Mouse (Mus musculus): ENCODE data around the gene Btg1.

Gene Btg1

DNA sequence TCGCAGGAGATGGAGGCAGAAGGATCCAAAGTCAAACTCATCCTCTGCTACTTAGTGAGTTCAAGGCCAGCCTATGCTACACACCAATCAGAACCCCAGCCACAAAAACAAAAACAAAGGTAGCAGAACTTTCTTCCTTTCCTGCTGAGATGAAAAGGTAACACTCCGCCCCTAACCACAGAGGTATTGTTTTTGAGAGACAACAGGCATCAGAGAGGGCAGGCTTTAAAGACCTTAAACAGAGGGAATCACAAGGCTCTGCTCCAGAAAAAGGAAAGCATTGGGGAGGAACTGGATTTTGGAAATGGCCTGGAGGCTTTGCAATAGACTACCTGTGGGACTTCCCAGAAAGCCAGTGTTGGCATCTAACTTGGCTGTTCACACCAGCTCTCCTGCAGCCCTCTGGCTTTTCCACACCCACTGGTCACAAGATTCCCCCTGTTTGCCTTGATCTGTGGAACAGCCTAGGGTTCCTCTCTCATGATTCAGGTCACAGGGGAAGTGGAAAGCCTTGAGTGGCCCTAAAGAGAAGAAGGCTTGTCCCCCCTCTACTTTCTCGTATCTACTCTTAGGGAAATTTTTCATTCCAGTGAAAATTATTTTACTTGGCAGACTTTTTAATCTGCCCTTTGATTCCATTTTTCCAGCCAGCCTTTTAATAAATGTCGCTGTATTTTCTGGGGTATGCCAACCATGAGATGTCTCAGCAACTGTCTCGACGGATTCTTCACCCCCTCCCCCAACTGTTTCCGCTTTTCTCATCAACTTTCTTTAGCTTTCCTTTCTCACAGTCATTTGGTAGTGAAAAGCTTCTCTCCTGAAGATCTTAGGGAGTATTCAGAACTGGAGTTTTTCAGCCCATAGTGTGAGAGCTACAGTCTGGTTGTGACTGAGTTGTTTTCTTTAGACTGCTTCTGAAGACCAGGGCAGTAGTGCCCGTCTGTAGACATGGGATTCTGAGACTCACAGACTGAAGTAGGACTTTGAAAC is 7.2 kb upstream of the Btg1 start:
- DNase-seq (ENCODE audit: low spot score in 2 of 2): no peak

DNA sequence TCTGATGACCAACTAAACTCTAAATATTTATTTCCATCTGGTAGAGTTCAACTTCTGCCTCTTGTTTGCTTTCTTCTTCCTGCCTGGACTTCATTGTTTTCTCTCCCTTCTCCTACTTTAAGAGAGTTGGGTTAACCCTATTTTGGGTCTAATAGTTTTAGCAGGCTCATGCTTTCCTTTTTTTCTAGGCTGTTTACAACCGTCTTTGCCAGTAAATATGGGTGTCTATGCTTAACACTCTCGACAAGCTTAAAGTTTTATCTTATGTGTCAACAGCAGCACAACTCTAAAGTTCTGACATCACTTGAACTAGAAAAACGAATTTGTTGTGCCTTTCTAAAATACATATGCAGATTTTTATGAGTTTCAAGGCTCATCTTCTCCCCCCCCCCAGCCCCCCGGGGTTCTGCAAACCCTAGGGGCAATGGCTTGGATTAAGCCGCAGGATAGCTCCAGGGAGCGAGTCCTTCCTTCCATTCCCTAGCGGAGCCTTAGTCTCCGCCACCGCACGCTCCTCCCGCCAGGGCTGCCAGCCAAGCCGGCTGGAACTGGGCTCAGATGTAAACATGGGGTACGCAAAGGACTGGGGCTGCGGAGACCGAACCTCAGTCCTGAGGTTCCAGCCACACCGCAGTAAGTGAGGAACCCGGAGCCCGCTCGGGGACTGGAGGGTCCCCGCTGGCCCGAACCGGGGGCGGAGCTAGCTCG is 651 bp upstream of the Btg1 start:
- no peak for DNase-seq (ENCODE audit: low spot score in 2 of 2)

DNA sequence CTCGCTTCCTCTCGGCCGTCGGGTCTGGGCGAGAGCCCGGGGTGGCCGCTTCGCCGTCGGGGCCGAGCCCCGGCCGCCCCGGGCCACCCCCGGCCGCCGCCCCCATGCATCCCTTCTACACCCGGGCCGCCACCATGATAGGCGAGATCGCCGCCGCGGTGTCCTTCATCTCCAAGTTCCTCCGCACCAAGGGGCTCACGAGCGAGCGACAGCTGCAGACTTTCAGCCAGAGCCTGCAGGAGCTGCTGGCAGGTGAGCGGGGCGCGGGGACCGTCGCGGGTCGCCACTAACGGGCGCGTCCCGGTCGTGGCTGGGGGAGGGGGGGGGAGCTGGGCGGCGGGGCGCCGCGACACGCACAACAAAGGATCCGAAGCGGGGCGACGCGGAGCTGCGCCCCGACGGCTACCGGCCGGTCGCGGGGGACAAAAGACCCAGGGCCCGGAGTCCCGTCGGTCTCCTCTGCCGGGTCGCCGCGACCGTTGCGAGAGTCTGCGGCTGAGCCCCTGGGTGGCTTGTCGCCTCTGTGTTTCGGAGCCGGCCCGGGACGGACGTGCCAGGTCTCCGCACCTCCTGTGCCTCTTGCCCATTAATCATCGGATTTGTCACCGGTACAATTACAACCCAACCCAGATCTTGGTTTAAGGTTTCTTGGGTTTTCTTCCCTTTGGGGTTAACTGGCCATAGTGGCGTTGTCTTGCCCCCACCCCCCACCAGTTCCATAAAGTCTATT is 580 bp downstream of the Btg1 start:
- peak; percentile 56 to 82 for DNase-seq (ENCODE audit: low spot score in 2 of 2)

DNA sequence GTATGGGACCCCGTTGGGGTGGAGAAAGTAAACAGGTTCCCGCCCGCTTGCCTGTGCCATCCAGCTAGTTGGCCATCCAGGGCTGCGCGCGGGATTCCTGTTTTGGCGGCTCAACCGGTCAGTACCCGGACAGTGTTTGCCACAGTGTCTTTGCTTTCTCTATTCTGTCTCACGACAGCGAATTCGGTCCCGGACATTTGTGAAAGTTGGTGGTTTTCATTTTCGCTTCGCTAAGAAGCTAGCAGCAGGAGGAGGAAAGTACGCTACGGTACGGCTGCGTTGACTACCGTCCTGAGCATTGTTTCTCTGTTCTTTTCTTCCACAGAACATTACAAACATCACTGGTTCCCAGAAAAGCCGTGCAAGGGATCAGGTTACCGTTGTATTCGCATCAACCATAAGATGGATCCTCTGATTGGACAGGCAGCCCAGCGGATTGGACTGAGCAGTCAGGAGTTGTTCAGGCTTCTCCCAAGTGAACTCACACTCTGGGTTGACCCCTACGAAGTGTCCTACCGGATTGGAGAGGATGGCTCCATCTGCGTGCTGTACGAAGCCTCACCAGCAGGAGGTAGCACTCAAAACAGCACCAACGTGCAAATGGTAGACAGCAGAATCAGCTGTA is 1.3 kb downstream of the Btg1 start:
- DNase-seq (ENCODE audit: low spot score in 2 of 2): peak; percentile 77 to 83

DNA sequence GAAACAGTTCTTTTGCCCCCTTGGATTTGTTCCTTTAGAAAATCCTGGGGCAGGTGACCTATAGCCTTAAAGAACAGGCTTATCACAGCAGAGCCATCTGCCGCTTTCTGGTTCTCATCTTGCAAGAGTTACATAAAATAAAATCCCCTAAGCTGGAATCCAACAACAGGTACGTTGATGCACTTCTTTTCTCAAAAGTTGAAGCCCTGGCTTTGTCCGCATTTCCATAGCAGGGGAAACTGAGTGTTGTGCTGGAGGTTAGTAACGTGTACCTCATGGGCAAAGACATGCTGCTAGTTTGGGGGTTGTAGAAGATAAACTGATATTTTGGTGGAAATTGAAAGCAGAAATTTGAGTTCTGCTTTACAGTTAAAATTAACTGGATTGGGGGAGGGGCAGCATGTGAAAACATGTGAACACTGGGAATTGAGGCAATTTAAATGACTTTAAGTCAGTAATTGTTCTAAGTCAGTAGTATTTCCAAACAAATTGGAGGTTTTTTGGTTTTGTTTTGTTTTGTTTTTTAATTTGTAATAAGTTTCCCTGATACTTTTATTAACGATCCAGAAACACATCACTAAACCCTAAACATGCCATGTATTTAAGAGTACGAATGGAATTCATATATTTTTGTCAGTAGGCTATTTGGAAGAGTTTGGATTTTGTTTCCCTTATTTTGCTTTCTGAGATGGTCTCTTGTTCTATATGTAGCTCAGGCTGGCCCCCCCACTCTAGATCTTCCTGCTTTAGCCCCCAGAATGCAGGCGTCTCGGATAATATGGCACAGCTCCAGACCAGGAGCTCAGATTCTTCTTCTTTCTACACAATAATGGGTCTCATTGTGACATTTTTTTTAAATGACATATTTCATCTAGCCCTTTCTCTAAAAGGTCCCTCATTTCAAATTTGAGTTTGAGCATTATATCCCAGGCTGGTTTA is 3.4 kb downstream of the Btg1 start:
- no peak for DNase-seq (ENCODE audit: low spot score in 2 of 2)

DNA sequence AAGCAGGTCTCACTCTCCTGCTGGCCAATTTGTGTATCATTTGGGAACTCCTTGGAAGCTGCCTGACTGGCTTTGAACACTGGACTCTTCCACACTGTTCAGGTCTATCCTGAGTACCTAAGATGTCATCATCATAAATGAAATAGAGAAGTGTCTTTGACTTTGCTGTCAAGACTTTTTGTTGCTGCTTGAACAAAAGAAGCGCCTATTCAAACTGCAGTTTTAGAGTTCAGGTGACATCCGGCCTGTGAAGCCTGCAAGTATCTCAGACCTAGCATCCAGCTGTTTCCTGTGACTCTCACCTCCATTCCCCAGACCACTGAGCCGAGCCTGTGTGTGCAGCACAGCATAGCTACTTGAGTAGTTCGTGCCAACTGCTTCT is 4.1 kb downstream of the Btg1 start:
- DNase-seq (ENCODE audit: low spot score in 2 of 2): peak; percentile 40 to 70

DNA sequence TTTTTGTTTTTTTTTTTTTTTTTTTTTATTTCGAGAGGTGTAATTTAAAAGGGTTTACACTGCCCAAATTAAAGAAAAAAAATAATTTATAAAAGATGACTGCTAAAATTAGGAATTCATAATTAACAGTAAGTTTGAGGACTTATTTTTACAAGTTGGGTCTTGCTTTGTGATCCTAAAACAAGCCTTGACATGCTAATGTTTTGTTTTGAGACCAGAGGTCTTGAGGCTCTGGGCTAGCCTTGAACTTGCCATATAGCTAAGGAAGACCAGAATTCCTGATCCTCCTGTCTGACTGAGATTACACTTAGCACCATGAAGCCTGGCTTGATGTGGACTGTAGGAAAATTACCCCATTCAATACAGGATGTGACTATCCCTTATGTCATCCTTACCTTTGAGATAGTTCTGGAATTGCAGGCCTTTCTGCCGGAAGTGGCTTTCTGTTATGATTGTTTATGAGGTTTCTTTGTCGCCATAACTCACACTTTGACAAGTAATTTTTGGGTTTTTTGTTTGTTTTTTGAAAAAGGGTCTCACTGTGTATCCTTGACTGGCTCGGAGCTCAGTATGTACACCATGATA is 4.6 kb downstream of the Btg1 start:
- DNase-seq (ENCODE audit: low spot score in 2 of 2): no peak

DNA sequence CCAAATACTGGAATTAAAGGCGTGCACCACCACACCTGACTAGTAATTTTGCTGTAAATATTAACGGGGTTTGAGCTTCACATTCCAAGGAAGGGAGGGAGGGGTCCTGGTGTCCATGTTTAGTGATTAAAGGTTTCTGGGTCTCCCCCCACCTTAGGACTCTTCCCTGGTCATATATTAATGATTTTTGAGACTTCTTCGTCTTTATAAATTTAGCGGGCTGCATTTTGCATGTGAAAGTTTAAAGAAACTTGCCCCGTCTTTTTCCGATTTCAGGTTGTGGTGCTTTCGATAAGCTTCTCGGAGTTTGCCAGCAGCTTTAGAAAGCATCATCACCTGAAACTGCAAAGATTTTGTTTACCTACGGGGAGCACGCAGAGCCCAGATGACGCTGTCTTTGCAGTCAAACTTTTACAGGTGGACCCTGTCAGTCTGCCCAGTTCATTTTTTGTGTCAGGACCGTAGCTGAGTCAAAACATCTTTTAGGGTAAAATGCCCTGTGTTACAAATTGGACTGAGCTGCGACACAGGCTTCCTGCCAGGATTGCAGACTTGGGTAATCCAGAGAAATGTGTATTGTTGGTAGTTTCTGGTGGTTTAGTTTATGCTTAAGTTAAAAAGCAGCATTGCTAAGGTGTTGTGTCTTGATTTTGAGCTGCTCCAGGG is 5.3 kb downstream of the Btg1 start:
- no peak for DNase-seq (ENCODE audit: low spot score in 2 of 2)

DNA sequence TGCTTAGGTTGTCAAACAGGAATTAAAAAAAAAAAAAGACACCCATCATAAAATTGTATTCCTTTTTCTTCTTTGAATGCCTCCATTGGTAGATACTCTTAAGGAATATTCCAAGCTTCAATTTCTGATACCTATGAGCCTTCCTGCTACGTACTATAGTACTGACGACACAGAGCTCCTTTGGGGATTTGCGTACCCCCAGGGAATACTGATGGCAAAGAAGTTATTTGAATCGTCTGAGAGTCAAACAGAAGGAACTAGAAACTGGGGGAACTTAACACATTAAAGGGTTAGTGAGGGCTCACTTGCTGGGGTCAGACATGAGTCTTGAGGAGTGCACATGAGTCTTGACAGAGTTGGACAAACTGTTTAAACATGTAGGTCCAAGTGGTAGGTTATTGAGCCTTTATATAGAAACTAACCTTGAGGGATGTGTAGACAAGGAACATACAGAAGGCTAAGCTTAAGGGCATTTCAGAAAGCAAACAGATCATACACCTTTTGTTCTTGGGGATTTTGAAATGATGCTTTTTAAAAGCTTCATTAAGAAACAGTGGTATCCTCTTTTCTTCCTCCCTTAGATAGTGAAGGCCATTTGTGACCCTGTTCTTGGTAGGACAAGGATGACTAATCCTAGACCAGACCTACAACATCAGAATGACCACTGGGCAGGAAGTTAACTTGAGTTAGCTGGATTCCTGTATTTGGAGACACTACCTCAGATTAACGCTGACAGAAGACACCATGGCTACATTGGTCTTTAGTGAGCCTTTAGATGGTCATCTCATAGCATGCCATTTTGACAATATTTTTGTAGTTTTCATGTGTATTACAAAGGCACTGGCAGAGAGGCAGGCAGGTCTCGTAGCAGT is 6.2 kb downstream of the Btg1 start:
- DNase-seq (ENCODE audit: low spot score in 2 of 2): peak in 1 of 2 experiments; percentile 21

DNA sequence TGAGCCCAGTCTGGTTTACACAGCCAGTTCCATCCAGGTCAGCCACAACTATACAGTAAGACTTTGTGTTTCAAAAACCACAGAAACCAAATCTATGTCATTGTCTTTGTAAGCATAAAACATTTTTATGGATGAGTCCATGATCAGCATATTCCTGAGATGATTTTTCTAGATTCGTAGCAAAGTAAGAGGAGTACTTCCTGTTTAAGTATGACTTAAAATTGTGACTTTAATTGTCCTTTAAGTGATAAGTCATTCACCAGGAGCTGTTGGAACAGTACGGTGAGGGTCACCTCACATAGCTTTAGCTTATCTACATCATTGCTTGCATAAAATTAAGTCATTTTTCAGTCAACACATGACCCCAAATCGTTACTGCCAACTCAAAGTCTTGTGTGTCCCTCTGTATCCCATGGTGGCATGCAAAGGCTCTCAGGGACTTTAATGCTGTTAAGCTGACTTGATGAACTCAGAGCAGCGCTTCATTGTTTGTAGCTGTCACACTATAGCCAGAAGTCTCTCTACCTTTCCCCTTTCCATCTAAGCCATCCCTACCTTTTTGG is 6.9 kb downstream of the Btg1 start:
- DNase-seq (ENCODE audit: low spot score in 2 of 2): no peak

DNA sequence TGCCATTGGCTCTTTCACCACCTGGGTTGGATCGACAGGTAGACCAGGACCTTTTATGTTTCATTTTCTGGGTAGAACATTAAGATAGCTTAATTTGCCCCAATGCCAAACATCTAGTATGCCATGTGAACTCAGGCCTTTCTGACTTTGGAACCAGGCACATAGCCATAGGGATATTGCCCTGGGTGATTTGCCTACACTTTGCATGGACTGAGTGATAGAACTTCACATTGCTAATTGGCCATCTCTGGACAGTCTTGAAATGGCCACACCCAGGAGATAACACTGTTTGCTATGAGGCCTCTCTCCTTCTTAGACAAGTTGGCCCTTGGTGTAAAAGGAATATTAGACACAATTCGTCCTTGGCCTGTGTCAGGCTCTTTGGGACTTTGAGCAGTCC is 7.6 kb downstream of the Btg1 start:
- DNase-seq (ENCODE audit: low spot score in 2 of 2): no peak

DNA sequence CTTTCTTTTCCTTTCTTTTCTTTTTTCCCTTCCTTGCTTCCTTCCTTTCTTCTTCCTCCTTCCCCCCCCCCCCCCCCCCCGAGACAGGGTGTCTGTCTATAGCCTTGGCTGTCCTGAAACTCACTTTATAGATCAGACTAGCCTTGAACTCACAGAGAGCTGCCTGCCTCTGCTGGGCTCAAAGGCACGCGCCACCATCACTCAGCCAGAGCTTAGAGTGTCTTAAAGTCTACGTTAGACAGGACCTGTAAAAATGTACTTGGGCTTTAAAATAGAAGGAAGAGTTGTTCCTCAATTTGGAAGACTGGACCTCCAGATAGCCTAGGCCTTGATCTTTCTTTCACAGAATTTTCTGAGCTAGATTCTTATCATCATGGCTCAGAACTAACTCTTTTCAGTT is 8.3 kb downstream of the Btg1 start:
- DNase-seq (ENCODE audit: low spot score in 2 of 2): no peak

DNA sequence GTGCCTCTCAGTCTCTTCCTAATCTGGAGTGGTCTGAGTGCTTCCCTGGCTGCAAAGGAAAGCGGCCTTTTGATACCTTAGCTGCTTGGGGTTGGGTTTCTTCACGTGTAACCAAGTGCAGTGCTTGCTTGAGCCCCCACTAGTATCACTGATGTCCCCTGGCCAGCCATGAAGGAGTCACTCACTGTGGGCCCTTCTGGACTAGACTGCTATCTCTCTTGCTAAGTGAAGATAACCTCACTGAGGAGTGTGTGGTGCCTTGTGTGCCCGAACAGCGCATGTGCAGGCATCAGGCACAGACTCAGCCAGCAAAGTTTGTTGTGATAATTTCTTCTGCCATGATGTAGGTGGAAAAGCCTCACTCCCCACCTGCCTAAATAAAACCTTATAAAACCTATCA is 8.9 kb downstream of the Btg1 start:
- DNase-seq (ENCODE audit: low spot score in 2 of 2): no peak

DNA sequence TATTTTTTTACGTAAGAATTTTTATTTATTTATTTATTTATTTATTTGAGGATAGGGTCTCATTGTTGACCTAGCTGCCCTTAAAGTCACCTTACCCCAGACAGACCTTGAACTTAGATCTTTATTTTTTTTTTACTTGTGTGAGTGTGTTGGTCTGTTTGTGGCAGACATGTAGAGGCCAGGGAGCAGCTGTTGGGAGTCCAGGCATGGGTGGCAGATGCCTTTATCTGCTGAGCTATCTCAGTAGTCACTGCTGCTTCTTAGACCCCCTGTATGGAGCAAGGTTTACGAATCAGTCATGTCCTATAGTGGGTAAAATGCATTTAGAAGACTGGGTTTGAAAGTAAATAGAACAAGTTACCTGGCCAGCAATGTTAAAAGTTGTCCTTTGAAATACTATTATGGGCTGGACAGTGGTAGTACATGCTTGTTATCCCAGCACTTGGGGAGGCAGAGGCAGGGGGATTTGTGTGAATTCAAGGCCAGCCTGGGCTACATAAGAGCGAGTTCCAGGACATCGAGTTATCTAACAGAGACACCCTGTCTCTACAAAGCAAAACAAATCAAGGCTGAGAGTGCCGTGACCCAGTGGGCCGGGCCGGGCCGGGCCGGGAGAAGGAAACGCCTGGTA is 9.4 kb downstream of the Btg1 start:
- no peak for DNase-seq (ENCODE audit: low spot score in 2 of 2)

DNA sequence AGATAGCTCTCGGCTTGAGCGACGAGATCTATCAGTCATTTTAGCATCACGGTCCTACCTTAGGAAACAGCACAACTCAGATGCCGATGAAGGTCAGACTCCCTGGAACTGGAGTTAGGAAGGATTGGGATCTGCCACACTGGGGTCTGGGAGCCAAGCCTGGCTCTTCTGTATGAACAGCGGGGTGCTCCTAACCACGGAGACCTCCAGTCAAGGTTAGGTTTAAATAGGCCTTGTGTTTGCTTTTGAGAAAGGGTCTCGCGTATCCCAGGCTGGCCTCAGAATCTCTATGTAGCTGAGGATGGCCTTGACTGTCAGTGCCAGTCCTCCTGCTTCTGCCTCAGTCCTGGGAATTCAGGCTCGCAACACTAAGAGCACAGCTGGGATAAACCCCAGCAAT is 10.5 kb downstream of the Btg1 start:
- no peak for DNase-seq (ENCODE audit: low spot score in 2 of 2)

DNA sequence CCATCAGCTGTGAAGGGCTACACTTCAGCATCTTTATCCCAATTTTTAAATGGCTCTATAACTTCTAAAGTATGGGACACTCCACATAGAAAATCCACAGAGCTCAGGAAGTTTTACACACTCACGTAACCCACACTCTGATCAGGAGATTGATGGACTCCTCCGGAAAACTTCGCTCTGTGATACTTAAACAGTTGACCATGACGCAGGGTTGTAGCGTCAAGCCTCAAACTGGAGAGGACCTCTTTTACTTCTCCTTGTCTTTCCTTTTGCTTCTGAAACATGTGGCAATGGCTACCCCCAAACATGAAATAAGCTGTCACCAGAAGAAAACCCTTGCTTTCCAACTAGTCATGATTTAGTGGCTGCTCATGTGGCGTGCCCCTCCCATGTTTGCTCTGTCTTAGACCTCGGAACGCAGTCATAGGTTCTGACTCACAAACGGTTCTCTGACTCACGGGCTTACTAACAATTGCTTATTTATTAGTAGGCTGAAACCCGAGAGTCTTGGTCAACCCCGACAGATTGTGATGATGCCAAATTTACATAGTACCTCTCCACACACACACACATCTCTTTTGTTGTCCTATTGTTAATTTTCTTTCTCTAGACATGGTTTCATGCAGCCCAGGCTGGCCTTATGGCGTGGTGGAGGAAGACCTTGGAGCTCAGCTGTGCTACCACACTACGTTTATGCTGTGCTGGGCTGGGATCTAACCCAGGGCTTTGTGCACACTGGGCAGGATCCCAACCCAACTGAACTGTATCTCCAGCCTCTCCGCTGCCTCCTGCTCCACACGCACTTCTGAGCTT is 11.5 kb downstream of the Btg1 start:
- no peak for DNase-seq (ENCODE audit: low spot score in 2 of 2)

DNA sequence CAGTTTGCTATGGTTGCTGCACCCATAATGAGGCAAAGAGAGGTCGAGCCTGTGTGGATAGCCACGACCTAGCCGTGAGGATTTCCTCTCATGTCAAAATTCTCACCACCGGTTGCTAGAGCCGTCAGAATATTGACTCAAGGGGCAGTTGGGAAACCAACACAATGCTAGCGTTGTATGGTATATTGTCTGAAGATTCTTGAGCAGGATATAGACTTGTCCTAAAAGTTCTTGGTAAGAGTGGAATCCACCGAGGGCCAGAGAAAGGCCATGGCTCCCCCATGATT is 12.1 kb downstream of the Btg1 start:
- DNase-seq (ENCODE audit: low spot score in 2 of 2): no peak

All from spleen, postnatal 4 days (tissue).